Mouse (Mus musculus) heart, embryonic 16.5 days (tissue): ENCODE measurements around the gene Ugt1a6a. TPM values are rescaled to one million over a fixed set of nuclear protein-coding genes. Genes with fewer than 3 reads are reported as not detected.

Experiments
- ATAC-seq: fragments of 200-750 bp; cut with Nextera tagmentation; replicated peaks from 2 replicates; pipeline ENCODE4 v1.8.0; 2017; ENCODE audit warnings: moderate number of reproducible peaks; ENCODE audit not compliant: insufficient read depth, low FRiP score; ENCODE audit errors: extremely low read depth
- H3K27ac ChIP-seq: fragments of 300-500 bp; sonication (generic); 2 replicates; pipeline ENCODE4 v1.5.1; 2014; ENCODE audit warnings: mild to moderate bottlenecking, low read length, control low read depth, moderate library complexity
- H3K27me3 ChIP-seq: fragments of 300-500 bp; sonication (generic); 2 replicates; pipeline ENCODE4 v1.6.1; 2014; ENCODE audit warnings: low read length, mixed read lengths; ENCODE audit not compliant: control insufficient read depth, insufficient read depth
- H3K36me3 ChIP-seq: fragments of 300-500 bp; sonication (generic); 2 replicates; pipeline ENCODE4 v1.6.1; 2014; ENCODE audit not compliant: control insufficient read depth, insufficient read depth
- H3K4me1 ChIP-seq: fragments of 300-500 bp; sonication (generic); 2 replicates; pipeline ENCODE4 v1.6.1; 2014; ENCODE audit warnings: low read length, mixed read lengths; ENCODE audit not compliant: control insufficient read depth, insufficient read depth
- H3K4me2 ChIP-seq: fragments of 300-500 bp; sonication (generic); 2 replicates; pipeline ENCODE4 v1.6.1; 2014; ENCODE audit warnings: low read depth, mild to moderate bottlenecking, control low read depth, low read length
- H3K4me3 ChIP-seq: fragments of 300-500 bp; sonication (generic); 2 replicates; pipeline ENCODE4 v1.5.1; 2014; ENCODE audit warnings: mild to moderate bottlenecking, control low read depth, low read length
- H3K9ac ChIP-seq: fragments of 300-500 bp; sonication (generic); 2 replicates; pipeline ENCODE4 v1.6.1; 2014; ENCODE audit warnings: low read length, control low read depth
- H3K9me3 ChIP-seq: fragments of 300-500 bp; sonication (generic); replicated peaks from 2 replicates; pipeline ENCODE4 v1.6.1; 2016; ENCODE audit warnings: low read length; ENCODE audit not compliant: control insufficient read depth
- WGBS: fragments of 180-500 bp; shearing (Covaris S2); extraction: QIAGEN DNeasy Blood & Tissue Kit; methylation state at CpG from one replicate; pipeline ENCODE4 v1.1.7; 2014; 5-methylcytosine and 5-hydroxymethylcytosine counted together
- polyA plus RNA-seq: library from polyadenylated mRNA; unstranded; fragments of >200 nt; fragmentation: Nextera tagmentation; extraction: Ambion mirVana; gene quantifications from 2 replicates; pipeline ENCODE4 v1.2.1, GENCODE M21; 2015

The Ugt1a6a gene
- polyA plus RNA-seq, 1 experiment from 2014 or later: 0.83 TPM

- Histone ChIP-seq H3K4me2 (no peak overlapping the region), H3K4me1 (no peaks in the 10 kb centered on the region), H3K9ac (no peak overlapping the region), H3K27me3 (no peaks in the 10 kb centered on the region), H3K27ac (no peak overlapping the region), H3K4me3 (no peak overlapping the region), H3K36me3 (no peaks in the 10 kb centered on the region), H3K9me3 (no peaks in the 10 kb centered on the region)
- ATAC-seq: no peak
- WGBS: 65% methylated on average over 3 of the region's 3 CpGs
These were observed 62.8 kb downstream of the Ugt1a6a start for GRCm38 (mm10) chr1:88197443-88197842.

DNA sequence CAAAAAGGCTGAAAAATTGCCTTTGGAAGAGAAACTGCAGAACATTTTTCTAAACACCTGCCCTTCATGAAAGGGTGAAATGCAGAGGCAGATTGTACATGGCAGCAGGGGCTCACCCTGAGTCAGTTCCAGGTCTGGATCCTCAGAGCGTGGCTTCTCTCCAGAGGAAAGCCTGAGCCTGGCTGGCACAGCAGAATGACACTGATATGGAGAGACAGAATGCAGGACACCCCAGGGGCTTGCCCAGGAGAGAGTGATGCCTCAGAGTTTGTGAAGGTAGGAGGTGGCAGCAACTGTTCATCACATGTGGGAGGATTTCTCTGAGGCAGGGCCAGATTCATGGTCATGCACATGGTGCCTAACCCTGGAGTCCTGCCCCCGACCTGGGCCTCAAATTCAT lies 65.4 kb downstream of the Ugt1a6a start:
- ATAC-seq: no peak
- no peak overlapping the region for H3K9ac ChIP-seq
- 55% methylated on average over 2 of the region's 2 CpGs for WGBS
- H3K36me3 ChIP-seq: no peaks in the 10 kb centered on the region
- no peak overlapping the region for H3K4me3 ChIP-seq
- H3K27ac ChIP-seq: no peak overlapping the region
- no peaks in the 10 kb centered on the region for H3K27me3 ChIP-seq
- peaks cover 2% of the 10 kb centered on the region; the same call in 1 of the 2 replicates for H3K9me3 ChIP-seq
- no peak overlapping the region for H3K4me2 ChIP-seq
- H3K4me1 ChIP-seq: no peaks in the 10 kb centered on the region; the same call in 1 of the 2 replicates

DNA sequence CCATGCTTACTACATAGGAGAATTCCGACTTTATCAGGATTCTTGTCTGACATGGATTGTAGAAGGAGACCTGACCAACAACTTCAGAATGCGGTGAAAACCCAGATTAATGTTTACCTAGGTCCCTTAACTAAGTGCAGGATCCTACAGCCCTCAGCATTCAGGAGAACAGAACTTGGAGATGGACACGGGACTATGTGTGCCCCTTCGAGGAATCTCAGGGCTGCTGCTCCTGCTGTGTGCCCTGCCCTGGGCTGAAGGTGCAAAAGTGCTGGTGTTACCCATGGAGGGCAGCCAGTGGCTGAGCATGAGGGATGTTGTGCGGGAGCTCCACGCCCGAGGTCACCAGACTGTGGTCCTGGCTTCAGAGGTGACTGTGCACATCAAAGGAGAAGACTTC lies 65.8 kb downstream of the Ugt1a6a start, which contains the start of gene Ugt1a2:
TSS of gene Ugt1a2 (plus strand) at position 146 of the 400 bp plus-strand sequence.
- ATAC-seq: no peak
- H3K9me3 ChIP-seq: peaks cover 2% of the 10 kb centered on the region; the same call in 1 of the 2 replicates
- H3K9ac ChIP-seq: no peak within 1 kb of the TSS
- 73% methylated on average over 7 of the region's 7 CpGs for WGBS
- H3K27me3 ChIP-seq: no peaks in the 10 kb centered on the region
- H3K36me3 ChIP-seq: no peaks in the 10 kb centered on the region
- no peak within 1 kb of the TSS for H3K27ac ChIP-seq
- peaks cover 2% of the 10 kb centered on the region; the same call in 1 of the 2 replicates for H3K4me1 ChIP-seq
- no peak within 1 kb of the TSS for H3K4me3 ChIP-seq
- no peak within 1 kb of the TSS for H3K4me2 ChIP-seq

- H3K9ac ChIP-seq: peak within 1 kb of the TSS; percentile 80
- 4% methylated on average over 62 of the region's 62 CpGs for WGBS
- H3K4me3 ChIP-seq: peak within 1 kb of the TSS; percentile 57
- no peaks in the 10 kb centered on the region for H3K36me3 ChIP-seq
- H3K27ac ChIP-seq: no peak within 1 kb of the TSS
- peak within 1 kb of the TSS; percentile 78 for H3K4me2 ChIP-seq
- H3K27me3 ChIP-seq: no peaks in the 10 kb centered on the region
- ATAC-seq: peak; percentile 99
- H3K9me3 ChIP-seq: peaks cover 2% of the 10 kb centered on the region; the same call in 1 of the 2 replicates
- peaks cover 2% of the 10 kb centered on the region; the same call in 1 of the 2 replicates for H3K4me1 ChIP-seq
These were observed 70.8 kb downstream of the Ugt1a6a start, which contains the start of gene Dnajb3 for GRCm38 (mm10) chr1:88205294-88205922. Dnajb3 (minus strand) TSS chr1:88205782.

- H3K36me3 ChIP-seq: no peaks in the 10 kb centered on the region
- H3K4me3 ChIP-seq: no peak overlapping the region
- no peak for ATAC-seq
- H3K9me3 ChIP-seq: peaks cover 10% of the 10 kb centered on the region
- no peak overlapping the region for H3K9ac ChIP-seq
- H3K4me1 ChIP-seq: peaks cover 2% of the 10 kb centered on the region; the same call in 1 of the 2 replicates
- 50% methylated on average over 2 of the region's 2 CpGs for WGBS
- H3K4me2 ChIP-seq: no peak overlapping the region
- H3K27me3 ChIP-seq: no peaks in the 10 kb centered on the region
- H3K27ac ChIP-seq: no peak overlapping the region
These were observed 72.4 kb downstream of the Ugt1a6a start for GRCm38 (mm10) chr1:88206843-88207479.

DNA sequence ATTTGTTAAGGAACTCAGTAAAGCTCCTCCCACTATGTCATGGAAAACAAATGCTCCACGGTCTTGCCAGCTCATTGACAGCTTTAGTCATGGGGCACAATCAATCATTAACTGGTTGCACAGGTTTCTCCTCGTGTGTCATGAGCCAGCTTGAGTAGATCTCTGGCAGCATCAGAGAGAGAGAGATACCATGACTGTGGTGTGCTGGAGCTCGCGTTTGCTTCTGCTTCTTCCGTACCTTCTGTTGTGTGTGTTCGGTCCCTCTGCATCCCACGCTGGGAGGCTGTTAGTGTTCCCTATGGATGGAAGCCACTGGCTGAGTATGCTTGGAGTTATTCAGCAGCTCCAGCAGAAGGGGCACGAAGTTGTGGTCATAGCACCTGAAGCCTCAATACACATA lies 77.2 kb downstream of the Ugt1a6a start, which contains the start of gene Ugt1a1:
TSS of gene Ugt1a1 (plus strand) at position 148 of the 400 bp plus-strand sequence.
- H3K9me3 ChIP-seq: peaks cover 50% of the 10 kb centered on the region

DNA sequence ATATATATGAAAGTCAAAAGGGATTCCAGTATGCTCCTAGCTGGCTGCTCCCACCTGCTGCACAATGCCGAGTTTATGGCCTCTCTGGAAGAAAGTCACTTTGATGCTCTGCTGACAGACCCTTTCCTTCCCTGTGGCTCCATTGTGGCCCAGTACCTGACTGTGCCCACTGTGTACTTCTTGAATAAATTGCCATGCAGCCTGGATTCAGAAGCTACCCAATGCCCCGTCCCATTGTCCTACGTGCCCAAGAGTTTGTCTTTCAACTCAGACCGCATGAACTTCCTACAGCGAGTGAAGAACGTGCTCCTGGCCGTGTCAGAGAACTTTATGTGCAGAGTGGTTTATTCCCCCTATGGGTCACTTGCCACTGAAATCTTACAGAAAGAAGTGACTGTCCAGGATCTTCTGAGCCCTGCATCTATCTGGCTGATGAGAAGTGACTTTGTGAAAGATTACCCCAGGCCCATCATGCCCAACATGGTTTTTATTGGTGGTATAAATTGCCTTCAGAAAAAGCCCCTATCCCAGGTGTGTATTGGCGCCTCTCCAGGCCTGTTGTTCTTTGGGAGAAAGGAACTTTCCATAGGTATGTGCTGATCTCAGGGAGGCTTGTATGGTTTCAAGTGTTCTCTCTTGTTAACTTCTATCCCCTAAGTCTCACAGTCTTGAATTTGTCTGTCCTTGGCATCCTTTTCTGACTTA lies 77.9 kb downstream of the Ugt1a6a start:
- Histone ChIP-seq H3K27me3 (no peaks in the 10 kb centered on the region), H3K9ac (no peak overlapping the region), H3K27ac (no peak overlapping the region), H3K4me2 (no peak overlapping the region), H3K4me3 (no peak overlapping the region), H3K36me3 (no peaks in the 10 kb centered on the region), H3K9me3 (peaks cover 57% of the 10 kb centered on the region), H3K4me1 (no peaks in the 10 kb centered on the region)
- peak; percentile 5; the same call in 1 of the 2 replicates for ATAC-seq
- WGBS: 55% methylated on average over 8 of the region's 8 CpGs

More for the DNA sequence above, 77.2 kb downstream of the Ugt1a6a start, which contains the start of gene Ugt1a1:
- Histone ChIP-seq H3K27ac (no peak within 1 kb of the TSS), H3K36me3 (no peaks in the 10 kb centered on the region), H3K27me3 (no peaks in the 10 kb centered on the region), H3K4me2 (no peak within 1 kb of the TSS), H3K9ac (no peak within 1 kb of the TSS), H3K4me3 (no peak within 1 kb of the TSS), H3K4me1 (no peaks in the 10 kb centered on the region)
- ATAC-seq: no peak
- 61% methylated on average over 8 of the region's 8 CpGs for WGBS

DNA sequence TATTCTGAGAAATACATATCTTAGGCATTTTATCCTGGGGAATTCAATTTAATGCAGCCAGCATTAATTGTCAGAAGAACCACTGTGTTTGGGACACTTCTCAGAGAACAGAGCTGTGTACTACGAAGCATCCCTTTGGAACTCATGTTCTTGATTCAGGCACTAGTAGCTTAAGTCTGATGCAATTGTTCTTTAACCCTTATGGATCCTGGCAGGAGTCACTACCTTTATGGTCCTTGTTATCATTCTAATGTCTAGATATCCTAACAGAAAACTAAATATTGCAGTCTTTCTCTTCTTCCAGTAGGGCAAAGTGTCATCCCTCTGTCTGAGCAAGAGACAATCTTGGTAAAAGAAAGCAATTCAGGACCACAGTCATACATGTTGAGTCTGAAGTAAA lies 78.5 kb downstream of the Ugt1a6a start:
- ATAC-seq: no peak
- Histone ChIP-seq H3K9me3 (peaks cover 59% of the 10 kb centered on the region), H3K36me3 (no peaks in the 10 kb centered on the region), H3K27ac (no peak overlapping the region), H3K9ac (no peak overlapping the region), H3K4me3 (no peak overlapping the region), H3K4me1 (no peaks in the 10 kb centered on the region), H3K4me2 (no peak overlapping the region), H3K27me3 (no peaks in the 10 kb centered on the region)
- WGBS: 68% methylated on average over 1 of the region's 1 CpGs
